Mouse (Mus musculus) right cerebral cortex, adult 18-20 months (tissue): ENCODE data around the gene Zc3h7a.

Experiments
- DNase-seq: peaks from one replicate; pipeline ENCODE4 v3.0.0; 2022; ENCODE audit warnings: mixed read lengths

Zc3h7a gene

GRCm38 (mm10) chr16:11143706-11144483, 32.3 kb downstream of the Zc3h7a start:
- DNase-seq, result peak; percentile 100

- DNase-seq, result peak; percentile 100
Observed at GRCm38 (mm10) chr16:11134348-11135344, 41.5 kb downstream of the Zc3h7a start, which contains the start of gene Txndc11. TSS of gene Txndc11 (minus strand) at chr16:11134650.

- peak; percentile 16 for DNase-seq
Observed at GRCm38 (mm10) chr16:11133476-11134347, 42.5 kb downstream of the Zc3h7a start.

- no peak for DNase-seq
Observed at GRCm38 (mm10) chr16:11132839-11133238, 43.4 kb downstream of the Zc3h7a start.

GRCm38 (mm10) chr16:11128301-11128700, 47.9 kb downstream of the Zc3h7a start:
- no peak for DNase-seq

GRCm38 (mm10) chr16:11125371-11125770, 50.8 kb downstream of the Zc3h7a start:
- no peak for DNase-seq

- no peak for DNase-seq
Observed at GRCm38 (mm10) chr16:11124110-11124509, 52.1 kb downstream of the Zc3h7a start.

GRCm38 (mm10) chr16:11122625-11123024, 53.6 kb downstream of the Zc3h7a start:
- no peak for DNase-seq

- DNase-seq, result no peak
Observed at GRCm38 (mm10) chr16:11109198-11109740, 66.9 kb downstream of the Zc3h7a start.

- no peak for DNase-seq
Observed at GRCm38 (mm10) chr16:11104905-11105304, 71.3 kb downstream of the Zc3h7a start.

GRCm38 (mm10) chr16:11097301-11097700, 78.9 kb downstream of the Zc3h7a start:
- no peak for DNase-seq

- no peak for DNase-seq
Observed at GRCm38 (mm10) chr16:11093717-11094386, 82.3 kb downstream of the Zc3h7a start.

- DNase-seq, result peak; percentile 78
Observed at GRCm38 (mm10) chr16:11092523-11092922, 83.7 kb downstream of the Zc3h7a start.

- no peak for DNase-seq
Observed at GRCm38 (mm10) chr16:11092061-11092460, 84.1 kb downstream of the Zc3h7a start.

GRCm38 (mm10) chr16:11090836-11091570, 85.2 kb downstream of the Zc3h7a start:
- DNase-seq, result no peak

- no peak for DNase-seq
Observed at GRCm38 (mm10) chr16:11086856-11087588, 89.2 kb downstream of the Zc3h7a start.
